Mouse (Mus musculus): ENCODE measurements around the gene Rragd.
A peak's percentile ranks its signal among the peaks of the same experiment; 100 is the strongest.
"Not testable (repeated sequence)": the region's sequence is repeated elsewhere in the genome, so short reads cannot be mapped to it uniquely, and the experiment has no call there.

Rragd gene

GRCm38 (mm10) chr4:32984801-32985675 is 2.2 kb downstream of the Rragd start:
- DNase-seq (ENCODE audit: low read depth, low spot score), result no peak

- no peak for DNase-seq (ENCODE audit: low read depth, low spot score)
Observed at GRCm38 (mm10) chr4:32985684-32986083, 2.8 kb downstream of the Rragd start.

GRCm38 (mm10) chr4:32987006-32987405 is 4.2 kb downstream of the Rragd start:
- no peak for DNase-seq (ENCODE audit: low read depth, low spot score)

- no peak for DNase-seq (ENCODE audit: low read depth, low spot score)
Observed at GRCm38 (mm10) chr4:32989346-32989745, 6.5 kb downstream of the Rragd start.

- DNase-seq (ENCODE audit: low read depth, low spot score), result no peak
Observed at GRCm38 (mm10) chr4:32994168-32994567, 11.3 kb downstream of the Rragd start.

GRCm38 (mm10) chr4:32996083-32996482 is 13.2 kb downstream of the Rragd start:
- DNase-seq (ENCODE audit: low read depth, low spot score), result no peak

GRCm38 (mm10) chr4:32997571-32997970 is 14.7 kb downstream of the Rragd start:
- DNase-seq (ENCODE audit: low read depth, low spot score), result no peak

- no peak for DNase-seq (ENCODE audit: low read depth, low spot score)
Observed at GRCm38 (mm10) chr4:32998996-32999395, 16.2 kb downstream of the Rragd start.

- no peak for DNase-seq (ENCODE audit: low read depth, low spot score)
Observed at GRCm38 (mm10) chr4:33002081-33002480, 19.2 kb downstream of the Rragd start.

GRCm38 (mm10) chr4:33005595-33006470 is 23.0 kb downstream of the Rragd start:
- not testable (repeated sequence) for DNase-seq (ENCODE audit: low read depth, low spot score)

- no peak for DNase-seq (ENCODE audit: low read depth, low spot score)
Observed at GRCm38 (mm10) chr4:33006844-33007243, 24.0 kb downstream of the Rragd start.

- DNase-seq (ENCODE audit: low read depth, low spot score), result no peak
Observed at GRCm38 (mm10) chr4:33007443-33008217, 24.8 kb downstream of the Rragd start.

GRCm38 (mm10) chr4:33010078-33010477 is 27.2 kb downstream of the Rragd start:
- DNase-seq (ENCODE audit: low read depth, low spot score), result no peak

GRCm38 (mm10) chr4:33012484-33012883 is 29.6 kb downstream of the Rragd start:
- DNase-seq (ENCODE audit: low read depth, low spot score), result no peak

- DNase-seq (ENCODE audit: low read depth, low spot score), result peak; percentile 82
Observed at GRCm38 (mm10) chr4:33018361-33018999, 35.6 kb downstream of the Rragd start.

GRCm38 (mm10) chr4:33024420-33024819 is 41.6 kb downstream of the Rragd start:
- no peak for DNase-seq (ENCODE audit: low read depth, low spot score)

- DNase-seq (ENCODE audit: low read depth, low spot score), result peak; percentile 7
Observed at GRCm38 (mm10) chr4:33029104-33029503, 46.3 kb downstream of the Rragd start.

- DNase-seq (ENCODE audit: low read depth, low spot score), result no peak
Observed at GRCm38 (mm10) chr4:33030264-33031194, 47.7 kb downstream of the Rragd start.

- peak; percentile 90 for DNase-seq (ENCODE audit: low read depth, low spot score)
Observed at GRCm38 (mm10) chr4:33031195-33031960, 48.5 kb downstream of the Rragd start, which contains the start of gene Ube2j1. Gene Ube2j1, plus strand, starts transcription at chr4:33031416.
